Mouse (Mus musculus) midbrain, postnatal 0 days (tissue): ENCODE data around the gene Oprm1. TPM values are rescaled to one million over a fixed set of nuclear protein-coding genes. Genes with fewer than 3 reads are reported as not detected.

ENCODE experiments used
- ATAC-seq: fragments of 200-750 bp; cut with Nextera tagmentation; 2 replicates; pipeline ENCODE4 v1.8.0; 2017; ENCODE audit warnings: moderate number of reproducible peaks, mild to moderate bottlenecking, moderate TSS enrichment, moderate library complexity; ENCODE audit not compliant: low FRiP score
- DNase-seq: peaks from one replicate; pipeline ENCODE4 v3.0.0-alpha.2; 2015; ENCODE audit warnings: low spot score
- H3K27ac ChIP-seq: fragments of 300-500 bp; sonication (generic); 2 replicates; pipeline ENCODE4 v1.5.1; 2014; ENCODE audit warnings: low read depth, mild to moderate bottlenecking, low read length, mixed read lengths
- H3K27me3 ChIP-seq: fragments of 300-500 bp; sonication (generic); 2 replicates; pipeline ENCODE4 v1.6.1; 2014; ENCODE audit warnings: low read length, control low read depth, mixed read lengths; ENCODE audit not compliant: insufficient read depth
- H3K36me3 ChIP-seq: fragments of 300-500 bp; sonication (generic); 2 replicates; pipeline ENCODE4 v1.6.1; 2014; ENCODE audit warnings: low read length, control low read depth, mixed read lengths; ENCODE audit not compliant: insufficient read depth
- H3K4me1 ChIP-seq: fragments of 300-500 bp; sonication (generic); 2 replicates; pipeline ENCODE4 v1.6.1; 2014; ENCODE audit warnings: mild to moderate bottlenecking, control low read depth, antibody characterized with exemption, low read length, mixed read lengths; ENCODE audit not compliant: insufficient read depth
- H3K4me2 ChIP-seq: fragments of 300-500 bp; sonication (generic); 2 replicates; pipeline ENCODE4 v1.6.1; 2014; ENCODE audit warnings: low read depth, mild to moderate bottlenecking, low read length, mixed read lengths; ENCODE audit not compliant: poor library complexity, severe bottlenecking
- H3K4me3 ChIP-seq: fragments of 300-500 bp; sonication (generic); 2 replicates; pipeline ENCODE4 v1.5.1; 2014; ENCODE audit warnings: low read depth, mild to moderate bottlenecking, low read length, moderate library complexity
- H3K9ac ChIP-seq: fragments of 300-500 bp; sonication (generic); replicated peaks from 2 replicates; pipeline ENCODE4 v1.6.1; 2014; ENCODE audit warnings: mild to moderate bottlenecking, low read length, moderate library complexity, mixed read lengths; ENCODE audit not compliant: poor library complexity, severe bottlenecking
- H3K9me3 ChIP-seq: fragments of 300-500 bp; sonication (generic); 2 replicates; pipeline ENCODE4 v1.6.1; 2016; ENCODE audit warnings: low read length, control low read depth
- CTCF ChIP-seq: IDR thresholded peaks from 2 replicates; pipeline ENCODE4 v1.5.1; 2016; ENCODE audit warnings: antibody characterized with exemption, mild to moderate bottlenecking
- WGBS: fragments of 180-500 bp; shearing (Covaris S2); extraction: QIAGEN DNeasy Blood & Tissue Kit; methylation state at CpG from one replicate; pipeline ENCODE4 v1.1.7; 2014; 5-methylcytosine and 5-hydroxymethylcytosine counted together
- polyA plus RNA-seq: library from polyadenylated mRNA; unstranded; fragments of >200 nt; fragmentation: Nextera tagmentation; extraction: Ambion mirVana; gene quantifications from 2 replicates; pipeline ENCODE4 v1.2.1, GENCODE M21; 2015
- total RNA-seq: library from RNA; depleted of rRNA; stranded (reverse); fragments of >200 nt; gene quantifications from 2 replicates; pipeline ENCODE4 v1.2.3, GENCODE M21; 2014

Oprm1 gene
- total and polyA plus RNA-seq, 2 experiments from 2014 or later = 2.8 to 9.0 TPM

- H3K4me3 ChIP-seq = no peak overlapping the region
- no peak for TF ChIP-seq CTCF
- H3K4me1 ChIP-seq = no peaks in the 10 kb centered on the region
- no peak overlapping the region for H3K4me2 ChIP-seq
- H3K27me3 ChIP-seq = no peaks in the 10 kb centered on the region
- H3K36me3 ChIP-seq = no peaks in the 10 kb centered on the region
- H3K9me3 ChIP-seq = no peaks in the 10 kb centered on the region
- ATAC-seq (no peak), DNase-seq (no peak)
- H3K27ac ChIP-seq = no peak overlapping the region
- H3K9ac ChIP-seq = no peak overlapping the region
- 91% methylated on average over 7 of the region's 7 CpGs for WGBS
Observed at GRCm38 (mm10) chr10:7062993-7063392, 304.7 kb downstream of the Oprm1 start.

GRCm38 (mm10) chr10:7063752-7064457, 305.6 kb downstream of the Oprm1 start:
- Histone ChIP-seq H3K4me1 (no peaks in the 10 kb centered on the region), H3K4me3 (no peak overlapping the region), H3K9me3 (no peaks in the 10 kb centered on the region), H3K27ac (no peak overlapping the region), H3K36me3 (no peaks in the 10 kb centered on the region), H3K27me3 (no peaks in the 10 kb centered on the region), H3K4me2 (no peak overlapping the region), H3K9ac (no peak overlapping the region)
- WGBS = 80% methylated on average over 9 of the region's 9 CpGs
- no peak for ATAC-seq
- no peak for TF ChIP-seq CTCF
- DNase-seq = no peak

GRCm38 (mm10) chr10:7068608-7069007, 310.3 kb downstream of the Oprm1 start:
- WGBS = 76% methylated on average over 12 of the region's 12 CpGs

DNA sequence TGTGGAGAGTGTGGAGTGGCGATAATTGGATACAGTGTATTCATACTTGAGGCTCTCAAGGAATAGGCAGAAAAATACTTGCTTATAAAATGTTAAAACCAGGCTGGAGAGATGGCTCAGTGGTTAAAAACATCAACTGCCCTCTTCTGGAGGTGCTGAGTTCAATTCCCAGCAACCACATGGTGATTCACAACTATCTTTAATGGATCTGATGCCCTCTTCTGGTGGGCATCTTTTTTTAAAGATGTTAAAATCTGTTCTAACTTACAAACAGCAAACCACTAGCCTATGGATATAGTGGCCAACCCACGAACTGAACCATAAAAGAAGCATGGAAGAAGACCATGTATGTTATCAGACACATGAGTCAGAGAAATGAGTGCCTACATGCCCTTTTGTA, 310.8 kb downstream of the Oprm1 start:
- Histone ChIP-seq H3K27me3 (no peaks in the 10 kb centered on the region), H3K9me3 (no peaks in the 10 kb centered on the region), H3K27ac (no peak overlapping the region), H3K36me3 (no peaks in the 10 kb centered on the region), H3K9ac (no peak overlapping the region), H3K4me3 (no peak overlapping the region), H3K4me1 (peaks cover 7% of the 10 kb centered on the region; the same call in 1 of the 2 replicates), H3K4me2 (no peak overlapping the region)
- WGBS = 89% methylated on average over 2 of the region's 2 CpGs
- DNase-seq = no peak
- no peak for ATAC-seq
- no peak for TF ChIP-seq CTCF

More at GRCm38 (mm10) chr10:7068608-7069007, 310.3 kb downstream of the Oprm1 start:
- H3K9ac ChIP-seq = no peak overlapping the region
- no peak for DNase-seq
- H3K27me3 ChIP-seq = no peaks in the 10 kb centered on the region
- TF ChIP-seq CTCF = peak; percentile 44; the same call in 1 of the 2 replicates
- H3K4me1 ChIP-seq = peaks cover 7% of the 10 kb centered on the region; the same call in 1 of the 2 replicates
- no peak for ATAC-seq
- no peak overlapping the region for H3K27ac ChIP-seq
- no peaks in the 10 kb centered on the region for H3K36me3 ChIP-seq
- no peak overlapping the region for H3K4me2 ChIP-seq
- H3K9me3 ChIP-seq = no peaks in the 10 kb centered on the region
- no peak overlapping the region for H3K4me3 ChIP-seq

DNA sequence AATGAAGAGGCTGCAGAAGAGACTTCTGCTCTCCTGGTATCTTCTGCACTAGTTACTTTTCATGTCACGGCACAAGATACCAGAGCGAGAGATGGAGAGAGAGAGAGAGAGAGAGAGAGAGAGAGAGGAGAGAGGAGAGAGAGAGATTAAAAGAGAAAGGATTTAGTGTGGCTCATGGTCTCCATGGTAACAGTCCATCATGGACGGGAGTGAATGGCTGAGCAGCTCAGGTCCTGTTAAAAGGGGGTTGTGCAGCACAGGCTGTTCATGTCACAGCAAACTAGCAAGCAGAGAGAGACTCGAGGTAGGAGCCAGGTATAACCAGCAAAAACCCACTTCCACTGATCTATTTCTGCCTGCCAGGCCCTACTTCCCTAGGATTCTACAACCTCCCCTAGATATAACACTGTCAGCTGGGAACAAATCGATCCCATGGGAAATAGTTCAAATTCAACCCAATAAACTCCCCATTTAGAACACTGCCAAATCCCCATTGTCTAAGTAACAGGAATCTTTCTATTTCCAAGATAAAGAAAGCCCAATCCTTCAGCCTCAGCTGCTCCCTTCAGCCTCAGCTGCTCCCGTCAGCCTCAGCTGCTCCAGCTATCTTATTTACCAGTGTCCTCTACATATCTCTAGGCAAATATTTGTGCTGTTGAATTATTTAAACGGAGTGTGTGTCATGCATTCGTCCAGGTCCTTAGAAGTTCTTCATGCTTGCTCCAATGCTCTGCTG, 312.0 kb downstream of the Oprm1 start:
- no peak for TF ChIP-seq CTCF
- 34% methylated on average over 8 of the region's 8 CpGs for WGBS
- Histone ChIP-seq H3K36me3 (no peaks in the 10 kb centered on the region), H3K4me1 (peaks cover 7% of the 10 kb centered on the region; the same call in 1 of the 2 replicates), H3K27me3 (no peaks in the 10 kb centered on the region), H3K4me2 (no peak overlapping the region), H3K27ac (peak overlapping the region; percentile 51; the same call in 1 of the 2 replicates), H3K9ac (no peak overlapping the region), H3K9me3 (no peaks in the 10 kb centered on the region), H3K4me3 (no peak overlapping the region)
- DNase-seq = no peak
- ATAC-seq = peak; percentile 85

GRCm38 (mm10) chr10:7070924-7071323, 312.6 kb downstream of the Oprm1 start:
- no peak overlapping the region for H3K4me2 ChIP-seq
- H3K36me3 ChIP-seq = no peaks in the 10 kb centered on the region
- H3K27ac ChIP-seq = no peak overlapping the region
- H3K27me3 ChIP-seq = no peaks in the 10 kb centered on the region
- DNase-seq (no peak), ATAC-seq (no peak)
- H3K4me1 ChIP-seq = peaks cover 7% of the 10 kb centered on the region; the same call in 1 of the 2 replicates
- H3K9me3 ChIP-seq = no peaks in the 10 kb centered on the region
- WGBS = 88% methylated on average over 5 of the region's 5 CpGs
- H3K4me3 ChIP-seq = no peak overlapping the region
- H3K9ac ChIP-seq = no peak overlapping the region
- no peak for TF ChIP-seq CTCF
